Mouse (Mus musculus): ENCODE data around the gene Rars2.

Gene Rars2

DNA sequence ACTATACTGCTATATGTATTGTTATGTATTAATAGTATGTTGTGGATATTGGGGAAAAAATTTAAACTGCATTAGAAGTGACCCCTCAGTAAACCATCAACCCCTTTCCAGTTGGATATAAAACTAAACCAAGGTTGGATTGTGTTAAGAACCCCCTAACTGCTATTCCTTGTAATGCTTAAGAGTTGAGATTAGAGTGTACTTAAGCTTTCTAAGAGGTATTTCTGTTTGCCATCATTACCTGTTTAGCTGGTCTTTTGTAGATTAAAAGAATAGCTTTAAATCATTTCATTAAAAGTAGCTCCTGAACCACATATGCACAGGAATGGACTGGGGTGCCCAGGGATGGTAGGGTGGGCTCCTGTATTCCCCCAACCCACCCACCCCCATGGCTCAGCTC is 30.0 kb downstream of the Rars2 start:
- no peak for DNase-seq

DNA sequence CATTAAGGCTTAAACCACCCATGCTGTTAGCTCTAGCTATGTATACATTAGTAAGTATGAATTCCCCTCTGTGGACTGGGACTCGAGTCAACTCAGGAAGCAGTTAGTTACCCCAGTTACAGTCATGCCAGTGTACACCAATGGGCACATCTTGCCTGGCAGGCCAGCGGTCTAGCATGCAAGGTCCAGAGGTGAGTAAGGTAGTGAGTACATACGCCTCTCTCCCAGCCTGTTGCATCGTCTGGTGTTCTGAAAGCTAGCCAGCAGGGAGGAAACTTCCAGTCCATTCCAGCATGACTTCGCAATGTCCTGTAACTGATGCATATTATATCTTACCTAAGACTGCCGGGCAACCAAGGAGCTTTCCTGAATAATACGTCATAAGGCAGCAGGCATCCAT is 38.4 kb downstream of the Rars2 start:
- DNase-seq = no peak

DNA sequence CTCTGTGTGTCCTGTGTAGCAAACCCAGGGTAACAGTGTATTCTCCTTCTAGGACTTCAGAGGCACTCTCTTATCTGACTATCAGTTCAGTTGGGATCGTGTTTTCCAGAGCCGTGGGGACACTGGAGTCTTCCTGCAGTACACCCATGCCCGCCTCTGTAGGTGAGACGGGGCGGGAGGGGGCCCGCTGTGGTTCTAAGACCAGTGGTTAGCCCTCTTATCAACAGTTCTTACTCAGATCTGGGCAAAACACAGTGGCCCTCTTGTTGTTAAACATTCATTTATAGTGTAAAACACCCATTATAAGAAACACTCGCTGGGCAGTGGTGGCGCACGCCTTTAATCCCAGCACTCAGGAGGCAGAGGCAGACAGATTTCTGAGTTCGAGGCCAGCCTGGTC is 41.3 kb downstream of the Rars2 start:
- DNase-seq = no peak

DNA sequence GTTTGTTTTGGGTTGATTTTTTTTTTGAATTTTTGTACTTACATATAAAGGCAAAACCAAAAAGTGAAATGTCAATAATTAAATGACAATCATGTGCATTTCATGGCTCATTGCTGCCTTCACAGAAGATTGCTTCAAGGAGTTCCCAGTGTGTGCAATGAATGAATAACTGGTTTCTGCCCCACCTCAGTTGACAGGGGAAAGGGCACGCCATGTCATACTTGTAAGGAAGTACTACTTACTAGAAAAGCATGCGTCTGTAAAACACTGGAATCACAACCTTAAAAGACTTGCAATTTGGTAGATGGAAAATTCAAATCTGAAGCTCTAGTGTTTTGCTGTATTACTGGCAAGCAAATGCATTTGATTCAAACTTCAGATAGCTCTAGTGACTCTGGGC is 44.3 kb downstream of the Rars2 start:
- DNase-seq = no peak

DNA sequence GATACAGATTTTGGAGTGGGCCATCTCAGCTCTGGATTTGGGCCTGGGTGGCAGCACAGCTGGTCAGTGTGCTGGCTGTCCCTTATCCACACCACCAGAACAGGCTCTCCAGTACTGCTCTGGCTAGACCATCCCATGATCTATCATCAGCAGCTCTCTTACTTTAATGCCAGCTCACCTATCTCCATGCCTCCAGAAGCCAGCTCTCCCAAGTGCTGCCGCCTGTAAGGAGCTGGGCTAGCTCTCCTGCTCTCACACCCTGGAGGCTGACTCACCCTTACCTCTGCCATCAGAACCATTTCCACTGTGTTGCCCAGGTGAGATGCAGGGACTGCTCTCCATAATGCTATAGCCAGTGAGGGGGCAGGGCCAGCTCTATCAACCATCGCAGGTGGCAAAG is 46.8 kb downstream of the Rars2 start:
- no peak for DNase-seq

DNA sequence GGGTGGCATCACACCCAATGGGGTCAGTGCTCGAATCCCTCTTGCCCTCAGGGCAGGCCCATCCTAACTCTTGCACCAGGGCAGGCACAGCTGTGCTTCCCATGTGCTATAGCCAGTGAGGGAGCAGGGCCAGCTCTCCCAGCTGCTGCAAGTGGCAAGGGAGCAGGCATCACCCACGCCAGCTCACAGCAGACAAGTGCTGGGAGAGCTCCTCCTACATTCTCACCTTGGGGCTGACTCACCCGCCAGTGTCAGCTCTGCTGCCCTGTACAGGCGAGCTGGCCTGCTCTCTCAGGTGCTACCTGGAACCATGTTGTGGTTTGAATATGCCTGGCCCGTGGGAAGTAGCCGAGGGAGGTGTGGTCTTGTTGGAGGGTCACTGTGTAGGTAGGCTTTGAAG is 47.2 kb downstream of the Rars2 start:
- no peak for DNase-seq

DNA sequence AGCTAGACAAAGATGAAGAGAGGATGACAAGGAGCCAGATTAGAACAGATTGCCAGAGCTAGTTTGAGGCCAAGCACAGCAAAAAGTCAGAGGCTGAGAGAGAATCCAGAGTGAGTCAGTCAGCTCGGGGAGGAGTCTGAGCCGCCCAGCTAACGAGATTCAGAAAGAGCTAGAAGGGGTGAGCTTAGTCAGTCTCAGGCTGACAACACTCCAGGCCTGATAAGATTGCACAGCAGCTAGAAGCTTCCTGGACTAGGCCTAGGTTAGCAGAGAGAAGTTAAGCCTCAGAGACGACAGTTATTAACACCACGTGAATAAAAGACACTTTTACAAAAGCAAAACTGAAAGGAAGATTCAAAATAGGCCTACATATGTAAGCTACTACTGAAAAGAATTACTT is 53.2 kb downstream of the Rars2 start:
- no peak for DNase-seq

DNA sequence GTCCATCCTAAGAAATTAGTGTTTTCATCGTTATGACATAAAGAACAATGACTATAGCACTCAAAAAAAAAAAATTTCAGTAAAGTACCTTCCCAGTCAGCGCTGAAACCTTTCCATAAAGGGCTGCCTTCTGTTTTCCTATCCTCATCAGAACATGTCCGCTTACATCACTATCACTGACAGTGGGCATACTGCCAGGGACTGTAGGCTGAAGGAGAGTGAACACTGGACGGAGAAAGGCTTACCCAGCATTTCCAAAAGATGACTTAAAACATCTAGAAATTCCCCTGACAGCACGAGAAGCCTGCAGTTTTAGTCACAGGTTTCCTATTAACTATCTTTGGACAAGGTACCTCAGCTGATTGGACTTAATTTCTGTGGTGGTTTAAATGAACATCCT is 59.0 kb downstream of the Rars2 start:
- DNase-seq = no peak

DNA sequence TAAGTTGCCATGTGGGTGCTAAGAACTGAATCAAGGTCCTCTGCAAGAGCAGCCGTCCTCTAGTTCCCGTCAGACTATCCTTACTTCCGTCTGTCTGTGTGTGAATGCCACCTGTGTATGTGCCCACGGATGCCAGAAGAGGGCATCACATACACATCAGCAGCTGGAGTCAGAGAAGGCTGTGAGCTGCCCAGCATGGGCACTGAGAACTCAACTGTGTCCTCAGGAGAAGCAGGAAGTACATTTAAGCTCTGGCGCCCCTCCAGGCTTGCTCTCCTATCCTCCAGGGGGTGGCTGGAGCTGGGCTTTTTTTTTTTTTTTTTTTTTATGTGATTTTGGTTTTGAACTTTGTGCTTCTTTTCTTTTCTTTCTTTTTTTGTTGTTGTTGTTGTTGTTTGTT is 65.8 kb downstream of the Rars2 start:
- DNase-seq = no peak

DNA sequence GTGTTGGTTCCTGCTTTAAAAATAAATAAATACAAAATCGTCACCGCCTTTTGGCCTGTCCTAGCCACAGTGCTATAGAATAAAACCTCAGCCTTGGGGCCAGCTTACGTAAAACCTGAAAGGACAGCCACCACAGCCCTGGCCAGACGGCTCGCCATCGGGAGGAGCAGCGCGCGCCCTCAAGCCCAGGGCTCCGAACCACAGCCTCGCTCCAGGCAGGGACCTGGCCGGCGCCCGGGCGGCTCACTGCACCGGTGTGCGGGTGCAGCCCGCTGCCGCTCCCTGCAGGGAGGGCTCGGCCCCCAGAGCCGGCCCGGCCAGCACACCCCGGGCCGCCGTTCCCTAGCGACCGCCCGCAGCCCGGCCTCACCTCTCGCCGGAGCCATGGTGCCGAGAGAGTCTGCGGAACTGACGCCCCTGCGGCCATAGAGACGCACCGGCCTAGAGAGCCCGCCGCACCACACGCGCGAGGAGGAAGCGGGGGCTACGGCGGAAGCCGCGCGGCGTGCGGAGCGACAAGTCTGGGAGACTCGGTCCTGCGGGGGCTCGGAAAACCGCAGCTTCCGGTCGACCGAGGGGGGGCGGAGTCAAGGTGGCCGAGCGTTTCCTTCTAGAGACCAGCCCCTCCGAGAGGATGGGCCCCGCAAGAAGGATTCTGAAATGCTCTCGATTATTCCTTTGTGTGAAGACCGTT is 72.3 kb downstream of the Rars2 start, which contains the start of gene Slc35a1:
Gene Slc35a1, minus strand, starts transcription at position 565 of the 694 bp plus-strand sequence.
- DNase-seq = peak; percentile 94 to 96

DNA sequence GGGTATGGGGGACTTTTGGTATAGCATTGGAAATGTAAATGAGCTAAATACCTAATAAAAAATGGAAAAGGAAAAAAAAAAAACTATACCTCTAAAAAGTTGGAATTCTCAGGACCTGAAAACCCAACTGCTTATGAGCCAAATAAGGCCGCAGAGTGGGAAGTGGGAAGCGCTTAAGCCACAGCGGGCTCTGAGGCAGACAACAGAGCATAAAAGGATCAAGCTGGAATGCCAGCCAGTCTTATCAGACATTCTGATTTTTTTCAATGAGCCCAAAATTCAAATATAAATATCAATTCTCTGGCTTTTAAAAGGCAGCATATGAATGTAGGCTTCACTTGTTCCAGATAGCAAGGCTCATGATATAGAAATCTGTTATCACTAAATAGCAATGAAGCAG is 73.3 kb downstream of the Rars2 start:
- no peak for DNase-seq

DNA sequence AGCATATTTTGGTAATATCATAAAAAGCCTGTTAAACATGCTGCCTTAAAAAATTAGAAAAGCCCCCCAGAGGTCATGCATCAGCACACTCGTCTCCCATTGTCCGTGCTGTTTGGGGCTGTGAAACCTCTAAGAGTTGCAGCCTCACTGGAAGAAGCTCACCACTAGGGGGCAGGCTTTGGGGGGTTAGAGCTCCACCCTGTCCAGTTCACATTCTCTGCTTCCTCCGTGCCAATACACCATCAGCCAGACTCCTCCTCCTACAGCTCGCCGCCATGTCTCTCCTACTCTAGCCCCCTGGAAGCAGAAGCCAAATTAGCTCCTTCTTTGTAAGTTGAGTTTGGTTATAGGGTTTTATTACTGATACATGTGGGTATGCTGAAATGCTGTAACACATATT is 86.8 kb downstream of the Rars2 start:
- DNase-seq = peak; percentile 54 to 65

DNA sequence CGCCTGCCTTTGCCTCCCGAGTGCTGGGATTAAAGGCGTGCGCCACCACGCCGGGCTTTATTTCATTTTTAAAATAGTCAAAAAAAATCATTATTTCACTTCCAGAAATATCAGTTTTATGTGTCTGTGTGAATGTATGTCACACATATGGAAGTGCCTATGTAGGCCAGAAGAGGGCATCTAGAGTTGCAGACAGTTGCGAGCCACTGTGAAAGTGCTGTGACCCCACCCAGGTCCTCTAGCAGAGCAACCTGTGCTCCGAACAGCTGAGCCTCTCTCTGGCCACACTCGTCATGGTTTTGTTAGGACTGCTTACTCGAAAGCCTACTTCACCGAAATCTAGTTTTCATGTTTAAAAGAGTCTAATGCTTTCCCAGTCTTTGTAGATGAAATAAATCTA is 87.5 kb downstream of the Rars2 start:
- DNase-seq = no peak

DNA sequence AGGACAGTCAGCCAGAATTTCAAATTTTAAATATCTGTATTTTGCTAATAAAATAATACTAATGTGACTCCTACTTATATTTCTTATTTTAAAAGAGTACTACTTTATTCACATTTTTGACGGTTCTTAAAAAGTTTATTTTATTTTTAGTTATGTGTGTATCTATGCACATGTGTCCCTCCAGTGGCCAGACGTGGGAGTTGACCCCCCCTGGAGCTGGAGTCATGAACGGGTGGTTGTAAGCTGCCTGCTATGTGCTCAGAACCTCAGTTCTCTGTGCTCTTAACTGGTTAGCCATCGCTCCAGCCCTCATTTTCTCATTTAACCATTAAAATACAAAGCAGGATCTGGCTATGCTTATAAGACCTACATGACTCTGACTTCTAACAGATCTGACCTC is 88.3 kb downstream of the Rars2 start:
- DNase-seq = no peak

DNA sequence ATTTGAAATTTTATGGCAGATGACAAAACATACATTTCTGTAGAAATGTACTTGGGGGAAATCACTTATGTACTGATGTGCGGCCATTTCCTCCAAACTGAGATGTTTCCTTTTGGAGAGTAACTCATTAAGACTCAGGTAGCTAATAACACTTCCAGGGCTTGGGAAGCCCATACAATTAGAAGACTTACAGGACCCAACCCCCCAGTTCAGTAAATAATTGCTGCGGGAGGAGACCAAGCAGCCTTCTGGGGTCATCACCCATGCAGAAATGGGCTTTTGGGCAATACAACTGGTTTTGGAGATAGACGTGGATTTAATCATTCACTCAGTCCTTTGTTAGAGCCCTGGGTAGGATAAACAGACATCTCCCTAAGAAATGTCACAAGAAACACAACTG is 92.5 kb downstream of the Rars2 start:
- DNase-seq = no peak

DNA sequence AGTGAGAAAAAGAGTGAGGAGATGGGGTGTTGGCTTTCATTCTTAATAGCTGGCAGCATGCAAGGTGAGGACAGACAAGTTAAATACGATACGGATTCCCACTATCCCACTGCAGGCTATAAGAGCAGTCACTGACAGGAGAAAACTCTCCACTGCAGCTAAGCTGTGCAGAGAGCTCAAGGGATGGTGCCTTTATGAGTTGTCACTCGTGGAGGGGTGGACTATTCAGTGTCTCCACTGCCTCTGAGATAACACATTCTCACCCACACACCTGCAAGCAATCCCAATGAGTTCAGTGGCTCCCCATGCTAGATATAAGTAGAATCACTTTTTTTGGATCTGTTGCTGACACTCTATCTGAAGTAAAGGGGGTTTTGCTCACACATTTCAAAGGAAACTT is 93.4 kb downstream of the Rars2 start:
- DNase-seq = no peak
